Mouse (Mus musculus) liver, embryonic 14.5 days (tissue): ENCODE measurements around the gene Trem1.

Experiments
- CTCF ChIP-seq: IDR thresholded peaks from 2 replicates; pipeline ENCODE4 v1.5.1; 2016; ENCODE audit warnings: antibody characterized with exemption, low read depth, control low read depth
- EP300 ChIP-seq: IDR thresholded peaks from 2 replicates; pipeline ENCODE4 v1.6.1; 2016; ENCODE audit warnings: antibody characterized with exemption, low read depth

GRCm38 (mm10) chr17:48268276-48268675 is 35.7 kb downstream of the Trem1 start:
- no peak for TF ChIP-seq CTCF
- TF ChIP-seq EP300 = no peak
